Mouse (Mus musculus): ENCODE data around the gene Sema6c.

- TF ChIP-seq CTCF (IDR thresholded peaks at IDR 0.05; ENCODE audit: insufficient read depth, low read length) (no peak), POLR2A (IDR thresholded peaks at IDR 0.05; ENCODE audit: borderline replicate concordance, extremely low read depth, low read depth, low read length) (no peak)
Observed at GRCm38 (mm10) chr3:95199101-95199500, 38.8 kb downstream of the Sema6c start.

Data from lung, adult 2 months (tissue).